Mouse (Mus musculus) ES-E14 (cell line): ENCODE data around the gene Rars.

Source experiments
- CHD2 ChIP-seq: IDR thresholded peaks from 2 replicates; pipeline ENCODE4 v1.6.1; 2014; ENCODE audit warnings: mild to moderate bottlenecking, low read depth, low read length, inconsistent platforms
- HCFC1 ChIP-seq: IDR thresholded peaks from 2 replicates; pipeline ENCODE4 v1.6.1; 2012; ENCODE audit warnings: low read length, inconsistent platforms, borderline replicate concordance; ENCODE audit not compliant: insufficient read depth
- MAFK ChIP-seq: IDR thresholded peaks from 2 replicates; pipeline ENCODE4 v1.6.1; 2014; ENCODE audit warnings: mild to moderate bottlenecking, low read depth, low read length, inconsistent platforms; ENCODE audit not compliant: insufficient read depth
- ZC3H11A ChIP-seq: IDR thresholded peaks from 2 replicates; pipeline ENCODE4 v1.6.1; 2012; ENCODE audit warnings: low read depth, mild to moderate bottlenecking, inconsistent platforms, low read length, borderline replicate concordance
- ZNF384 ChIP-seq: IDR thresholded peaks from 2 replicates; pipeline ENCODE4 v1.6.1; 2012; ENCODE audit warnings: low read depth, low read length, inconsistent platforms

DNA sequence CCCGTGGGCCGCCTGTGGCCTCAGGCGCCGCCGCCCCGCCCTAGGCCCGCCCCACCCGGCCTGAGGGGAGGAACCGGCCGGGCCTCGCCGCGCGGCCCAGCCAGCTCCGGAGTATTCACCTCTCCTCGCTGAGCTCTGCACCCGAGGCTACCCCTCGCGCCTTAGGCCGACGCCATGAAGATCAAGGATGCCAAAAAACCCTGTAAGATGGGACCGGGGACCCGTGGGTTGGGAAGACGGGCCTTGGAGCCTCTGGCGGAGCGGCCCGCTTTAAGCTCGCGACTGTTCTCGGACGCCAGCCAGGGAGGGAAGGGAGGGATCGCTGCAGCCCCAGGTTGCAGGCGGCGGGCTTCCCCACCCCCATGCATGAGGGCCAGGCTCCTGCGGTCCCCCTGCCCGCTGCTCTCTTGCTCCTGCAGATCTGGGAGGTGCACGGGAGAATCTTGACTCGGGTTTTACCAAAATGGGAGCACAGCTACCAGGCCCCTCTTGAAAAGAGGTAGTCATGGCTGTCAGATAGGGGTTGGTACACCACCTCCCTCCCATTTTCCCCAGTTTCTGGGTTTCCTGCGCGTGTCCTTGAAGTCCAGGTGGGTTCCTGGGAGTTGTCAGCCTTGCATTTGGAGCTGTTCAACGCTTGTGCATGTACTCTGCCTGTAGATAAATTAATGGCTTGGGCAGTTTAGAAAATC lies 64.4 kb downstream of the Rars start:
- TF ChIP-seq MAFK, result no peak
- TF ChIP-seq CHD2, result no peak
- TF ChIP-seq ZNF384, result no peak
- TF ChIP-seq ZC3H11A, result no peak
- no peak for TF ChIP-seq HCFC1
